Mouse (Mus musculus) right cerebral cortex, postnatal 25 days (tissue): Measurements from ENCODE around the gene Fanca.
"Not testable (repeated sequence)": the region's sequence is repeated elsewhere in the genome, so short reads cannot be mapped to it uniquely, and the experiment has no call there.

Source experiments
- DNase-seq: peaks from one replicate; pipeline ENCODE4 v3.0.0; 2022

Gene Fanca

DNA sequence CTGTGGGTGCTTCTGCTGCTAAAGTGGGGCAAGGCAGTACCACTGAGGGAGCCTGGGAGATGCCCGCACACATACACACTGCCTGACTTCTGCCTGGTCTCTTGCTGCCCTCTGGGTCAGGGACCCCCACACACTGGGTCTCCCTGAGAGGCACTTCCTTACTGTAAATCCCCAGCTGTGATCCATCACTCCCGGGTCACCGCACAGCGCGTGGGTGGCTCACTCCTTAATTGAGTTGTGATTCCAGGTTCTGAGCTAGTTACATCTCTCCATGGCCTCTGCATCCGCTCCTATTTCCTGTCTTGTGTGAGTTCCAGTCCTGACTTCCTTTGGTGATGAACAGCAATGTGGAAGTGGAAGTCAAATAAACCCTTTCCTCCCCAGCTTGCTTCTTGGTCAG lies 12.3 kb upstream of the Fanca start:
- no peak for DNase-seq

DNA sequence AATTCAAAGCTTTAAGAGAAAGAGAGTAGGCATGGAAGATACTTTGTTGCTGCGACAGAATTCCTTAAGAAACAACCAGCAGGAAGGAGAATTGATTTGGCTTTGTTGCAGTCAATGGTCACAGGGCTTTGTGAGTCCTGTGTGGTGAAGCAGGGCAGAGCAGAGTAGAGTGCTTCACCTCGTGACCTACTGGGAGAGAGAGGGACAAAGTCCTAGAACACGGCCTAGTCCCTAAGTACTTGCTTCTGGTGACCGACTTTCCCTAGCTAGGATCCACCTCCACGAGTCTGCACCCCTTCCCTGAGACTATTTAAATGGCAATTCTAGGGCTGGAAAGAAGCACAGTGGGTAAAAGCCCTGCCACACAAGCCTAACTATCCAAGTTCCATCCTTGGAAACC lies 11.6 kb upstream of the Fanca start:
- DNase-seq: no peak

DNA sequence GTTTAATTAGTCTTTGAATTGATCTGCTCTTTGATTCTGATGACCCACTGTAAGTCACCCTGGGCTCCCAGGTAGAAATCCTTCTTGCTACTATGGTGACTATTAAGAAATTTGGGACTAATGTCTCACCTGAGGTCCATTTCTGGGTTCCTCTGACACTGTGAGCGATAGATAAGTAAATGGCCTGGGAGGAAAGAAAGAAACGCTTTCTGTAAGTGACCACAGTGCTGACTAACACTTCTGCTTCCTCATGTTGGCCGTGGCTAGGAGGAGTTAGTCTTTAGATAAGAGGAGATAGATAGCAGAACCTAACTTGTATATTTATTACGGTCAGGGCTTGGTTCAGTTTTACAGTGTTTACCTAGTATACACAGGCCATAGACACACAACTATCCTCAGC lies 11.0 kb upstream of the Fanca start:
- no peak for DNase-seq

DNA sequence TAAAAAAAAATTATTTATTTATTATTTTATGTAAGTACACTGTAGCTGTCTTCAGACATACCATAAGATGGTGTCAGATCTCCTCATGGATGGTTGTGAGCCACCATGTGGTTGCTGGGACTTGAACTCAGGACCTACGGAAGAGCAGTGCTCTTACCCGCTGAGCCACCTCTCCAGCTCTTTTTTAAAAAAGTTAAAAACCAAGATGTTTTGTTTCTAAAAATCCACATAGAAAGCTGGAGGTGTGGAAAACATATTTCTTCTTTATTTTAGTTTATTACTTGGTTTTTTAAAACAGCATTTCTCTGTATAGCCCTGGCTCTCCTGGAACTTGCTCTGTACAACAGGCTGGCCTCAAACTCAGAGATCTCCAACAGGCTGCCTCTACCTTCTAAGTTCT lies 10.2 kb upstream of the Fanca start:
- no peak for DNase-seq

DNA sequence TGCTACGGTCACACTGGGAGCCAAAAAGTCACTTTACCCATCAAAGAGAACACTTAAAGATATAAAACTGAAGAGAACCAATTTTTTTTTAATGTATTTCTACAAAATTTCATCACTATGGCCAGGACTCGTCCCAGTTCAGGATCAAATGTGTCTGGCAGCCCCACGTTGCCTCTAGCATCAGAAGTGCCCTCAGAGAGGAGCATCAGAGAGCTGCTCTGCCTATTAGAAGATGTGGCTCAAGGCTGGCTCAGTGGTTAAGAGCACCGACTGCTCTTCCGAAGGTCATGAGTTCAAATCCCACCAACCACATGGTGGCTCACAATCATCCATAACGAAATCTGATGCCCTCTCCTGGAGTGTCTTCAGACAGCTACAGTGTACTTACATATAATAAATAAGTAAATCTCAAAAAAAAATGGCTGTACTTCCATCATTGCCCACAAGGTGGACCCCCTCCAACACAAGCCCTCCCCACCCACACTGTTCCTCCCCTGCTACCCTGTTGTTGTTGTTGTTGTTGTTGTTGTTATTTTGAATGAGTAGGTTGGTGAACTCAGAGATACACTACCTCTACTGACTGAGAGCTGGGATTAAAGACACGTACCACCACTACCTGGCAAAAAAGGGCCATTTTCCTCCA lies 1.3 kb upstream of the Fanca start:
- DNase-seq: no peak

DNA sequence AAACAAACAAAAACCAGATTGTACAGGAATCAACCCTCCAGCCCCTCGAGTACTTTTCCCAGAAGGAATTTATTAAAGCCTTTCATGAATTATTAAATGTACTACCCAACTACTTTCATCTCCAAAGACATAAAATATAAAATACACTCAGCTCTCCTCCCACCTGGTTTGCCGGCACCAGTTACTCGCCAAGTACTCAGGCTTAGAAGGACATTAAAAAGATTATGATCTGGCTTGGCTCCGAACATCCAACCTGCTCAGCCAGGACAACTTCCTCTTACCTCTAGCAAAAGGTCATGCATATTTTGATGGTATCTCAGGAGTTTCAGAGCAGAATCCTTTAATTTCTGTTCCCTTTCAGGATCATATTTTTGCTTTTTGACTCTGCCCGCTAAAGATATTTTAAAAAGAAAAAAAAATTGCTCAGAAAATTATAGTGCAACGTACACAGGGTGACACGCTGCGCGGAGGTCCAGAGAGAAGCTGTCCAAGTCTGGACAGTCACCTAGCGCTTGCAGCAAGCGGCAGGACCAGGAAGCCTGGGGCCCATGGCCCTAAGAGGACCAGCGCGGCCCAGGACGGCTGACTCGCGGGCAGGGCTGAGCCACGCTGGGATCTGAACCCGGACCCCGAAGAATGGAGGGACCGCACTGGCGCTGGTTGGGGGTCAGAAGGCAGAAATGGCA lies 452 bp downstream of the Fanca start:
- no peak for DNase-seq

DNA sequence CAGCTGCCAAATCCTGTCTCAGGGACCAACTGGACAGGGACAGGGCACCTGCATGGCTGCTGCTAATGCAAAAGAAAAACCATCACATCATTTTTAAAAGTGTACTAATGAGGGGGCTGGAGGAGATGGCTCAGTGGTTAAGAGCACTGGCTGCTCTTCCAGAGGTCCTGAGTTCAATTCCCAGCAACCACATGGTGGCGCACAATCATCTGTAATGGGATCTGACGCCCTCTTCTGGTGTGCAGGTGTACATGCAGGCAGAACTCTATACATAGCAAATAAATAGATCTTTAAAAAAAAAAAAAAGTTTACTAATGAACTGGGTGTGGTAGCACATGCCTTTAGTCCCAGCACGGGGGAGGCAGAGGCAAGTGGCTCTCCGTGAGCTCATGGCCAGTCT lies 9.6 kb downstream of the Fanca start:
- no peak for DNase-seq

DNA sequence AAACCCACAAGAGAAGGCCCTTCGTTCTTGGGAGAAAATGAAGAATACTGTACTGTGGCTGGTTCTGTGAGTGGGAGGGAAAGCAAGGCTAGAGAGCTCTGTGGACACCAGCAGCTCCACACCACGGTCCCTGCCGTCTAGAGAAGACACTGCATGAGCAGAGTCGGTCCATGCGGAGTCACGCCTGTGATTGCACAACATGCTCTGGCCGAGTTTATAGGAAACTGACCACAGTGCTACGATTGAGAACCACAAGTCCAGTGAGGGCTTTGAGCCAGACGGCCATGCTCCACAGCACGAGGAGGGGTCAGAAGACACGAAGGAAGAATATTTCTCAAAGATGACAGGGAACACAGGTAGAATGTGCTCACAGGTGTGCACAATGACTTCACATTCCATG lies 20.1 kb downstream of the Fanca start:
- DNase-seq: no peak

DNA sequence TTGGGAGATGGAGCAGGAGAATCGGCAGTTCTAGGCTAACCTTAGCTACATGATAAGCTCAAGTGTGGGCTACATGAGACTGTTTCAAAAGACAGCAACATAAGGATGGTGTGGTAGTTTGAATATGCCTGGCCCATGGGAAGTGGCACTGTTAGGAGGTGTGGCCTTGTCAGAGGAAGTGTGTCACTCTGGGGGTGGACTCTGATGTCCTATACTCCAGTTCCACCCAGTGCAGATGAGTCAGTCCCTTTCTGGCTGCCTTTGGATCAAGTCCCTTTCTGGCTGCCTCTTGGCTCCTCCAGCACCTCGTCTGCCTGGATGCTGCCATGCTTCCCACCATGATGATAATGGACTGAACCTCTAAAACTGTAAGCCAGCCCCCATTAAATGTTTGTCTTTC lies 25.6 kb downstream of the Fanca start:
- no peak for DNase-seq

DNA sequence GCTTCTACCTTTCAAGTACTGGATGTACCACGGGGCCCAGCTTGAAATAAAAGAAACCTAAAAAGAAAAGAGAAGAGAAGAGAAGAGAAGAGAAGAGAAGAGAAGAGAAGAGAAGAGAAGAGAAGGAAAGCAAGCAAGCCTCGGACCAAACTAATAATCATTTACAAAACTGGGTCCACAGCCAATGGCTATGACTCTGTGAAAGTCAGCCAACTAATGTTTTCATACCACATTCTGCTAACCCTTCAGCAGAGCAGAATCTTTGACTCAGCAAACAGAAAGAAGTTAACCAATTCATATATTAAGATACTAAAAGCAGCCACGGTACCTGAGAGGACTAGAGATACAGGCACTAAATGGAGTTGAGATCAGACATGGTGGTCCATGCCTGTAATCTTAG lies 26.1 kb downstream of the Fanca start:
- DNase-seq: no peak

DNA sequence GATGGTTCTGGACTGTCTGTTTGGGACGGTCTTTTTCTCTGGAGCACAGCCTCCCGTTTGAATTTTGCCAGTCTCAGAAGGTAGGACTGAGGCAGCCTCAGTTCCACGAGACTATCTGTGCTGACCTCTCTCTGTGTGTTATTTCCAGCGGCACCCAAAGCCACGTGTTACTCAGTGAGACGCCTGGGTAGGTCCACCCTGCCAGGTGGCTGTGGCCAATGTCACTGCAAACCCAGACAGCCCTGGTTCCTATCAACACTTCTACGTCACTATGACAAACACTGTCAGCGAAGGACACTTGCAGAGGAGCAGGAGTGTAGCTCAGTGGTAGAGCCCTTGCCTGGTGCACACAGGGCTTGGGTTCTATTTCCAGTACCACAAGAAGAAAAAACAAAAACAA lies 26.7 kb downstream of the Fanca start:
- DNase-seq: no peak

DNA sequence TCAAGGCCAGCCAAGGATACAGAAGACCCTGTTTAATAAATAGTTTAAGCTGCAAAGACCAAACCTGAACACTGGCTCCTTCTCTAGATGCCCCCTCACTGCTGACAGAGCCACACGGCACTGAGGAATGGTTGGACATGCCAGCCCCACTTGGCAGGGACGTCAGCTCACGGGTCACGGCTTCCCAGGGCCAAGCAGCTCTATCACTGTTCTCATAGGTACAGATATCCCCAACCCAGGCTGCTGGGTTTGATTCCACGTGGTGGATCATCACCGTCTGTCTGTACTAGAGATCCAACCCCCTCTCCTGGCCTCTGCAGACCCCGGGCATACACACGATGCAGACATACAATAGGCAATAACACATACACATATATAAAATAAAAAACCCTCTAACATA lies 27.7 kb downstream of the Fanca start:
- no peak for DNase-seq

DNA sequence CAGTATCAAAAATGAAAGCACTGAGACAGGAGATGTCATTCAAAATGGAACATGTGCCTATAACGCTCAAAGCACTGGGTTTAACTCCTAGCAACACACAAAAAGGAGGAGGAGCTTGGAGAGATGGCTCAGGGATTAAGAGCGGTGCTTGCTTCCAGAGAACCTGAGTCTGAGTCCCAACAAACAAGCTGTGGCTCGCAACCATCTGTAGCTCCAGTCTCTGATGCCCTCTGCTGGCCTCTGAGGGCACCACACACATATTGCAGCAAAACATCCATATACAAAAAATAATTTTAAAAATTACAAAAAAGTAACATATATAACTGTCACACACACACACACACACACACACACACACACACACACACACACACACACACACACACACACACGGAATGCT lies 28.2 kb downstream of the Fanca start:
- no peak for DNase-seq

DNA sequence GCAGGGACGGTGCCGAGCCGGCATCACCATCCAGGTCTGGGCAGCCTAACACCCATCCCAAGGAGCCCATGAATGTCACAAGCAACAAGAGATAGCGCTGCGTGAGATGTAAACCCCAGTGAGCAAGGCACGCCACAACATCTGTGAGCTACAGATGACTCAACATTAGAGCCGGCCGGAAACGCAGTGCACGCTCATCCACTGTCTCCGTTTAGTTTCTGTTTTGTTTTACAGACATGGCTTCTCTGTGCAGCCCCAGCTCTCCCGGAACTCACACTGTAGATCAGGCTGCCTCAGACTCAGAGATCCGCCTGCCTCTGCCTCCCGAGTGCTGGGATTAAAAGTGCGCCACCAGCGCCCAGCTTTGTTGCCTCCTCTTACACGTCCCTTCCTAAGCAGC lies 31.0 kb downstream of the Fanca start:
- DNase-seq: no peak

DNA sequence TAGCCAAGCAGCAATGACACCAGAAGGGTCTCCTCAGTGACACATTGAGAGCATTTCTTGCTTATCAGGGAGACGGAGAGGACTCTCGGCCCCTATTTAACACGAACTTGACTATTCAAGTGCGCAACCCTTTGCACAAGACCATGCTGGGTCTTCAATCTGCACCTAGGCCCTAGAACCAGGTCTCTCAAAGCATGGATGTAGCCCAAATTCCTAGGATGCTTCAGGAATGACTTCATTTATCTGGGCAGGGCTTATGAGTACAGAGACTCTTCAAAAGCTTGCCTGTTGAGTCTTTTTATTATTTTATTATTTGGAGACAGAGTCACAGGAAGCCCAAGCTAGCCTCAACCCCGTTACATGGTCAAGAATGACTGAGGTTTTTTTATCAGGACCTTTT lies 33.9 kb downstream of the Fanca start:
- DNase-seq: no peak

DNA sequence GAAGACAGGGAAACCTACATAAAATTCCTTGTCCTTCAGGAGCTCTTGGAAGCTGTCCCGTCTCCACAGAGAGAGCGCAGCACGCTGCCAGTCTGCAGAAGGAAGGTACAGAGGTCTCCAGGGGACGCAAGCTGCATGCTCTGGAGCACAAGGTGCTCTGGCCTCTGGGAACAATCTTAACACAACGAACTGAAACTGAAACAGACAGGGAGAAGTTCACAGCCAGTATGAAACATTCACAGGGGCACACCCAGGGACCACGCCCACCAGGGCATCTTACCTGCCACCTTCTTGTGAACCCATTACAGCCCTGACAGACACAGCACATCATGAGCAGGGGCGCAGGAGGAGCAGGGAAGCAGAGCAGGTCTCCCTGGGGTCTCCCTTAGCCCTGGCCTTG lies 34.4 kb downstream of the Fanca start:
- DNase-seq: no peak

DNA sequence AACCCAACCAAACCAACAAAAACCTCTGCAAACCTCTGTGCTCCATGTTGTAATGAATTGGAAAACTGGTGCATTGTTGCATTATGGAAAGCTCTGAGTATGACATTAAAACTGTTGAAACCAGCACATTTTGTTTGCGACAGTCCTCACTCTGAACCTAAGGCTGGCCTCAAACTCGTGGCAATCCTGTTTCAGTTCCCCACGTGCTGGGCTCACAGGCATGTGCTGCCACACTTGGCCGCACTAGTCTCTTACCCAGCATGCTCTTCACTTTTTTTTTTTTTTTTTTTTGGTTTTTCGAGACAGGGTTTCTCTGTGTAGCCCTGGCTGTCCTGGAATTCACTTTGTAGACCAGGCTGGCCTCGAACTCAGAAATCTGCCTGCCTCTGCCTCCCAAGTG lies 35.4 kb downstream of the Fanca start:
- not testable (repeated sequence) for DNase-seq

DNA sequence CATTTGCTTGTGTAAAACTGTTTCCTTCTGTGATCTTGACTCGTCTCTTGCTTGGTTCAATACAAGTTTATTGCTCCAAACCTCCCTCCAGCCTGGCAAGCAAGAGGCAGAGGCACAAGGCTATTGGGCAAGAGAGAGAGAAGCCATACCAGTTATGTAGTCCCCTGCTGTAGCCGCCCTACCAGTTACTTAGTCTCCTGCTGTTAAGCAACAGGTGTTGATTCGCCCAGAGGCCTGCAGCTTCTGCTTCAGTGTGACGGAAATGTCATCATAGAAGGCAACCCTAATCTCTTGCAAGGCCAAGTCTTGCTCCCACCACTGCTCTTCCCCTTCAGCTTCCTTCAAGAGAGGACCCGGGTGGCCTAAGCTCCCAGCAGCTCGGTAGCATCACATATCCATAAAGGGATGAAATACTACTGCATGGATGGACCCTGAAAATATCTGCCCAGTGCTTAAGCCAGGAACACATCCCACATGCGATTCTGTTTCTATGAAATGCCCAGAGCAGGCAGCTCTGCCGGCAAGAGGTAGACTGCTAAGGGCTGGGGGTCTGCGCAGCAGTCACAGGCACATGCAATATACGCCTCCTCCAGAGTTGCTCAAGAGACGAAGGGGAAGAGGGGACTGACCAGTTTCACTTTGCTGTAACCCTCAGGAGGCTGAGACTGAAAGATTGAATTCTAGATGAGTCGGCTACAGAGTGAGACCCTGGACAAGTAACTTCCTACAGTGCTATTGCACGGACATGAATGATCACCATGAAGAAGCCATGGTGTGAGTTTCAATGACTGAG lies 37.9 kb downstream of the Fanca start:
- no peak for DNase-seq

DNA sequence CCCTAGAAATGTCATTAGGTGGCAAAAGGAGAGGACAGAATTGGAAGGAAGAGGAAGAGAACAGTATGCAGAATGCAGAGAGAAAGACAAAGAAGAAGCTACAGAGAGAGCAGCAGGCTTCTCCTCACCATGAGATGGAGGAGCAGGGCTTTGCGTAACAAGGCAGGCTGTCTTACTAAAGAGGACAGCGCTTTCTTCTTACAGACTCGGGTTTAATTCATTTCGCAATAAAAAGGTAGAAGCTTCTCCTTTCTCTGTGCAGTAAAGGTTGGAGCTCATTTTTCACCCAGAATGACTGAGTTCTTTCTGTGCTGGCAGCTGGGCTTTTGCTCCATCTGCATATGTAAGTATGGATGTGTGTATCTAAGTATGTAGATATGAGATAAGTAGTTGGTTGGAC lies 38.5 kb downstream of the Fanca start:
- DNase-seq: no peak

DNA sequence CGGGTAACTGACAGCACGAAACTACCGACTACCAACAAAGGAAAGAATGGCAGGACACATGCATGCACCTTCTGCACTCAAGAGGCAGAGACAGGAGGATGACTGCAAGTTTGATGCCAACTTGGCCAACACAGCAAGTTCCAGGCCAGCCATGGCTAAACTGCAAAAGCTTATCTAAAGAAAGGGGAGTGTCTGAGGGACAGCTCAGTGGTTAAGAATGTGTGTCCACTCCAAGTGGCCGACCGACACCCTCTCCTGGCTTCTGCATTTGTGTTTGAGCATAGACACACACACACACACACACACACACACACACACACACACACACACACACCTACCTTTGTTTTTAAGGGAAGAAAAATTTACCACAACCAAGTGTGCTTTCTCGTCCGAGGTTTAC lies 39.9 kb downstream of the Fanca start:
- no peak for DNase-seq

DNA sequence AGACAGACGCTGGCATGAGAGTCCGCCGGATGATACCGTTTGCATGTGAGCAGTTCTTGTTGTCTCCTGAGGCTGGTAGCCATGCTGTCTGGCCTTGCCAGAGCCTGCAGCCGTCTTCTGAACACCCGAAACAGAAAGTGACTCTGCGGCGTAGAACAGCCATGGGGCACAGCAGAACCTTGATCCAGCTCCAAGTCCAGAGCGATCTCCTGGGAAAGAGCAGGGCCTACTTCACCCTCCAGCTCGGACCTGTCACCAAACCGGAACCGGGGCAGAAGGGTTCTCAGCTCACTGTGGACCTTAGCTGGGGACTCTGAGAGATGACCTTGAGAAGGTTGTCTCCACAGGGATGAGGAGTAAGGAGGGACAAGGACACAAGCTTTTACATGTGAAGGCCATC lies 43.3 kb downstream of the Fanca start:
- DNase-seq: no peak

DNA sequence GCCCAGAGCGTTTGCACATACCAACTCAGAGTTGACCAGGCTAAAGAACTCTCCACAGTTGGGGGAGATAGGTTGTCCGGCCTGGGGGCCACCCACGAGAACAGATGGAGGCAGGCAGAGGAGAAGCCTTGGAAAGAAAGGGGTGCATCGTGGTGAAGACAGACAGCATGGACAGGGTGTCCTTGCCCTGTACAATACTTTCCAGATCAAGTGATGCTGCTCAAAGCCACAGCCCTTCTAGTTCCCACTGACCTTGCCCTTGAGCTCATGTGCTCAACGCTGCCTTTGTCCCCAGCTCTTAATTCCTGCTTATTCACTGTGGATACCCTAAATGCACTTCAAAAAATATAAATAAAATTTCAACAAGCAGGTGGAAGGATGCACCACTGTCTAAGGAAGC lies 43.9 kb downstream of the Fanca start:
- no peak for DNase-seq

DNA sequence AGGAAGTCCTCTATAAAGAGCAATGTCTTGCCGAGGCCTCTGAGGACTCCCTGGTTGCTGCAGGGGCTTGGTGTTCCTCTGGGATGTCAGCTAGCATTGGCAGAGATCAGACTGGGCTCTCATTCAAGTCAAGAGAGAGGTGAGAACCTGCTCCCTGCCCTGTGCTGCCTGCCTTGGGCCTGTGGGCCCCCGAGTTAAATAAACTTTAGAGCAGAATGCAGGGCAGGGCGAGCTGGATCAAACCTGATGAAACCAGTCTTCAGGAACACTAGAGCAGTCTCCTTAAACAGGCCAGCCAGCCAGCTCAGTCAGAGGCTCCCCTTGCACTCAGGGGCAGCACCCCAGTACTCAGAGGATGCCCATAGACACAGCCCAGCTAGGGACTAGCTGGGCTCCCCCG lies 46.5 kb downstream of the Fanca start:
- DNase-seq: no peak

DNA sequence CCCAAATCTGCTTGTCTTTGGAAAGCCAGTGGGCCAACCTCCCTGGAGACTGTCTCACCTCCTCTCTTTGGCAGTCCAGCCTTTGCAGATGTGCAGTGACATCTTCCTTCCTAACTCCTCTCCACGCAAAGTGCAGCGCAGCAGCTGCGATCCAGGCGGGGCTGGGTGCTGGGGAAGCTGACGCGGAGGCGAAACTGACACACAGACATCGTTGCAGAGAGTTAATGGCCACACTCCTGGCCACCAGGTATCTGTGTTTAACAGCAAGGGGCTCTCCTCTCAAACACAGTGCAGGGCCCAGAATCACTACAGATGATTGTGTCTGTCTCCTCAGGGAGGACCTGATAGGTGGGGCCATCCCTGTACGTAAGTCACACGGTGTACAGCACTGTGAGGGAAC lies 47.2 kb downstream of the Fanca start:
- no peak for DNase-seq
